Mouse (Mus musculus) heart, postnatal 25 days (tissue): ENCODE measurements around the gene Vpreb3. TPM values are rescaled to one million over a fixed set of nuclear protein-coding genes. Genes with fewer than 3 reads are reported as not detected.

Experiments used
- DNase-seq: peaks from one replicate; pipeline ENCODE4 v3.0.0; 2022; ENCODE audit warnings: low spot score
- intact Hi-C: fragments of 180-260 bp; cut with DNase I; formaldehyde crosslinking; loops from one replicate; pipeline ENCODE4 v1.15.1; 2025
- total RNA-seq, 2 experiments: library from RNA; stranded (reverse); gene quantifications; 2 replicates each; pipeline ENCODE4 v1.2.3; 2021

Vpreb3 gene
- not detected for total RNA-seq

GRCm38 (mm10) chr10:75942736-75943477 is at the start of gene Vpreb3:
Gene Vpreb3 (plus strand): TSS chr10:75943057.
- no peak for DNase-seq
- intact Hi-C loops = no loop called here

GRCm38 (mm10) chr10:75893089-75893750 is 49.6 kb upstream of the Vpreb3 start, which contains the start of gene Derl3:
Gene Derl3 (plus strand): TSS chr10:75893413.
- peak; percentile 82 for DNase-seq
- intact Hi-C loops = no loop called here

- intact Hi-C loops = no loop called here
- DNase-seq = no peak
These were observed 48.3 kb upstream of the Vpreb3 start for GRCm38 (mm10) chr10:75894601-75895000.

- intact Hi-C loops = no loop called here
- no peak for DNase-seq
These were observed 47.1 kb upstream of the Vpreb3 start for GRCm38 (mm10) chr10:75895730-75896129.

- no peak for DNase-seq
- intact Hi-C loops = no loop called here
These were observed 46.6 kb upstream of the Vpreb3 start for GRCm38 (mm10) chr10:75896208-75896607.

GRCm38 (mm10) chr10:75897373-75897772 is 45.5 kb upstream of the Vpreb3 start:
- DNase-seq = no peak
- intact Hi-C loops = loop anchor here (1.0 kb wide), 1 partner anchor 54 kb away; no protein-coding TSS in a partner anchor

GRCm38 (mm10) chr10:75898039-75898564 is 44.8 kb upstream of the Vpreb3 start:
- intact Hi-C loops = no loop called here

GRCm38 (mm10) chr10:75898846-75899245 is 44.0 kb upstream of the Vpreb3 start:
- DNase-seq = peak; percentile 72
- intact Hi-C loops = no loop called here

More at GRCm38 (mm10) chr10:75898039-75898564, 44.8 kb upstream of the Vpreb3 start:
- DNase-seq = no peak

- intact Hi-C loops = no loop called here
- DNase-seq = no peak
These were observed 38.5 kb upstream of the Vpreb3 start for GRCm38 (mm10) chr10:75904391-75904790.

GRCm38 (mm10) chr10:75906882-75907281 is 36.0 kb upstream of the Vpreb3 start:
- intact Hi-C loops = no loop called here
- no peak for DNase-seq

- intact Hi-C loops = no loop called here
- DNase-seq = no peak
These were observed 32.2 kb upstream of the Vpreb3 start for GRCm38 (mm10) chr10:75910698-75911097.

GRCm38 (mm10) chr10:75913013-75913589 is 29.8 kb upstream of the Vpreb3 start:
- intact Hi-C loops = no loop called here
- no peak for DNase-seq

GRCm38 (mm10) chr10:75915557-75915956 is 27.3 kb upstream of the Vpreb3 start:
- DNase-seq = no peak
- intact Hi-C loops = no loop called here

- DNase-seq = no peak
- intact Hi-C loops = no loop called here
These were observed 26.0 kb upstream of the Vpreb3 start for GRCm38 (mm10) chr10:75916840-75917239.

GRCm38 (mm10) chr10:75919026-75919425 is 23.8 kb upstream of the Vpreb3 start:
- DNase-seq = no peak
- intact Hi-C loops = loop anchor here (2.0 kb wide), 1 partner anchor 18 kb away; no protein-coding TSS in a partner anchor

- peak; percentile 91 for DNase-seq
- intact Hi-C loops = loop anchor here (2.0 kb wide), 1 partner anchor 30 kb away; no protein-coding TSS in a partner anchor
These were observed 21.7 kb upstream of the Vpreb3 start, which contains the start of gene Smarcb1 for GRCm38 (mm10) chr10:75921026-75921725. Gene Smarcb1 (minus strand): TSS chr10:75921617.

GRCm38 (mm10) chr10:75921726-75922560 is 20.9 kb upstream of the Vpreb3 start:
- no peak for DNase-seq
- intact Hi-C loops = loop anchor here (2.0 kb wide), 1 partner anchor 29 kb away; no protein-coding TSS in a partner anchor

GRCm38 (mm10) chr10:75924324-75924723 is 18.5 kb upstream of the Vpreb3 start:
- intact Hi-C loops = no loop called here
- no peak for DNase-seq

GRCm38 (mm10) chr10:75926396-75926795 is 16.5 kb upstream of the Vpreb3 start:
- intact Hi-C loops = no loop called here
- DNase-seq = no peak
